Mouse (Mus musculus) layer of hippocampus, postnatal 36 days (tissue): ENCODE measurements around the gene C1ql3. TPM values are rescaled to one million over a fixed set of nuclear protein-coding genes. Genes with fewer than 3 reads are reported as not detected.

Experiments used
- DNase-seq, 2 experiments: peaks; one replicate each; pipeline ENCODE4 v3.0.0; 2022
- total RNA-seq, 2 experiments: library from RNA; stranded (reverse); gene quantifications; 2 replicates each; pipeline ENCODE4 v1.2.3; 2021

The C1ql3 gene
- 100 to 1,000 TPM; 163 to 194 TPM for total RNA-seq

GRCm38 (mm10) chr2:13011472-13011871 lies at the start of gene C1ql3:
Gene C1ql3 (minus strand): TSS chr2:13011806.
- DNase-seq: peak; percentile 87 to 89

DNA sequence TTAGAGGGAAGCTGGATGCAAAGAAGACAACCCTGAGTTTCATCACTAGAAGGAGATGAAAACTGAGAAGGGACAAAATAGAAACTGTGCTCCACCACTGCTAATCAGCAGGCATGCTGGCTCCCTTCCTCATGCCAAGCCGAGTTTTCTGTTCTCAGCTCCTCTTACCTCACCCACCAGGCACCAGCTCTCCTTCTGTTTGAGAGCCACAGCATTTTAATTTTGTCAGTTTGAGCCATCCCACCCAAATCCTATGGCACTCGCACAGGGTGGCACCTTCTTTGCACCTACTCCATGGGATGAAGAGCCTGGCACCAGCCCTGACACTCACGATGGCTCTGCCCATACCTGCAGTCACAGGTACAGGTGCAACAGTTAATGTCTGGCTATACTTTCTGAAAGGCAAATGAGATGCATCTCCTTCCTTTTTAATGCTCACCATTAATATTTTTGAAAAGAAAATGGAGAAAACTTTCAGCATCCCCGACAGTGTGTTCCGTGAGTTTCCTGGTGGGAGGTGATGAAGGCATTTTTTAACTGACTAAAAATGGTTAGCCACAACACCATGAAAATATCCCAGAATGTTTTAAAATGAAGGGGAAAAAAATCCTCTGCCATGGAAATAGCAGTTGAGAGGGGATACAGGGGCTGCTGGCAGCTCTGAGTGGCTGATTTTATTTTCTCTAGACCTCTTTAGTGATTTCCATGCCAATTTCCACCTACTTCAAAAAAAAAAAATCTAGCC lies 49.0 kb upstream of the C1ql3 start:
- peak in 1 of 2 experiments; percentile 10 for DNase-seq

DNA sequence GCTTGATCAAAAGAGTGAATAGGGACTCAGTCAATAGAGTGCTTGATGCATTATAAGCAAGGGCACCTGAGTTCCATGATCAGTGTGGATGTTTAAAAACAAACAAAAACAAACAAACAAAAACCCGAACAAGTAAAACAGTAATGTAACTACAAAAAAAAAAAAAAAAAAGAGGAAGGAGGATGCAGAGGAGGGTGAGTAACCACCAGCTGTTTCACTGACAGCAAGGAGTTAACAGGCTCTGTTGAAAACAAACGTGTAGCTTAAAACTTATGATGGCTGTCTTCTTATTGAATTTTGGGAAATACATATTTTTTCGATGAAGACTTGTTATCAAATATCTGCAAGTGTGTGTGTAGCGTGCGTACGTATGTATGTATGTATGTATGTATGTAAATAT lies 37.0 kb upstream of the C1ql3 start:
- DNase-seq: no peak

DNA sequence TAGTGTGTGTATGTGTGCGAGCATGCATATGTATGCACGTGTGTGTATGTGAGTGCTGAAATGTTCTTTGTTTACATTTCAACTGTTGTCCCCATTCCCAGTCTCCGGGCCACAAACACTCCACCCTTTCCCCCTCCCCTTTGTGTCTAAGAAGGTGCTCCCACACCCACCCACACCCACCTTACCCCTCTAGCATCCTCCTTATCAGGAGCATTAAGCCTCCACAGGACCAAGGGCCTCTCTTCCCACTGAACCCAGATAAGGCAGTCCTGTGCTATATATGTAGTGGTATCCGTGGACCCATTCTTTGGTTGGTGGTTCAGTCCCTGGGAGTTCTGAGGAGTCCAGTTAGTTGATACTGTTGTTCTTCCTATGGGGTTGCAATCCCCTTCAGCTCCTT lies 32.9 kb upstream of the C1ql3 start:
- DNase-seq: no peak

- DNase-seq: no peak
Measured at GRCm38 (mm10) chr2:13039785-13040184, 28.2 kb upstream of the C1ql3 start.

DNA sequence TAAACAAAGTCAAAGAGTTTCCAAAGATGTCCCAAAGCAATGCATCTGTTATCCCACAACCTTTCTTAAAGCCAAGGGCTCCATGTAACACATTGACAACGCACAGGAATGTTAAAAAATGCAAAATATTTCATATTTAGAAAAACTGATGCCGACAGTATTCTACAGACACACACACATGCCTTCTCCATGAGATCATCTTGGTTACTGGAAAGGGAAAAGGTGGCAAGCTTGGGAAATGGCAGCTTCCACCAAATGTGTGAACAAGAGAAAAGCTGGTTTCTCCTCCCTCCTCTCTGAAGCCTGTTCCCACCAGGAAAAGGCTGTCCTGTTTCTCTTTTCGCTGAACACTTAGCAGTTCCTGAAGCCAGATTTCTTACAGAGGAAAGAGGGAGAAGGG lies 27.2 kb upstream of the C1ql3 start:
- no peak for DNase-seq

GRCm38 (mm10) chr2:13018861-13019260 lies 7.3 kb upstream of the C1ql3 start:
- no peak for DNase-seq

DNA sequence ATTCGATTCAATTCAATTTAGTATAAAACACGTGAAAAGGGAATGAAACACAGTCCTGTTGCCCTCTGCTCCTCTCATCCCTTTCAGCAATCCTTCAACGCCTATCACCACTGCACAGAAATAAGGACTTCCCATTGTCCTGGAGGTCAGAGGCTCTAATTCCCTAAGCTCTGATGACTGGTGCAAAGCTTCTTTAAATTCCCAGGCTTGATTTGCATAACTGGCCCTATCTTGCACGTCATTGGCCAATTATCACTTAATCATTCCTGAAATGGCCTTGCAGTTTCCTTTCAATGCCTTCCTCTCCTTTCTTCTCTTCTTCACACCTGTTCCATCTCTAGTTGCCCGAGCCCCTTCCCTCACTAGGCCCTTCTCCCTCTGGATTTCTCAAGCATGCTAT lies 6.8 kb upstream of the C1ql3 start:
- no peak for DNase-seq

DNA sequence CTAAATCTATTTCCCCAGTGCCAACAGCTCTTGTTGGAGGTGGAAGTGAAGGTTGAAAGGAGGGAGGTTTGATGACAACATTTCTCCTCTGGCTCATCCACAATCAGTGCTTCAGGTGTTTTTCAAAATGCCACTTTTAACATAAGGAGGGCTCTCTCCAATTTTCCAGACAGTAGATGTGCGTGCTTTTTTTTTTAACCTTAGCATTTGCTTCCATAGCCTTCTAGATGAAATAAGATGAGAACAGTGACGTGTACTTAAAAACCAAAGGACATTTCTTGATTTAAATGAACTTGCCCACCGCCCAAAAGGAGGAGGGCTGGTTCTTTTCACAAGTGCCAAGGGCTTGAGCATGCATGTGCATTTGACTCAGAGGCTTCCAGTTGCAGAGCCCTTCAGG lies 367 bp upstream of the C1ql3 start:
- no peak for DNase-seq

GRCm38 (mm10) chr2:13010460-13011341 lies 905 bp downstream of the C1ql3 start:
- peak; percentile 50 to 52 for DNase-seq

- peak in 1 of 2 experiments; percentile 21 for DNase-seq
Measured at GRCm38 (mm10) chr2:13010030-13010459, 1.6 kb downstream of the C1ql3 start.

- peak in 1 of 2 experiments; percentile 27 for DNase-seq
Measured at GRCm38 (mm10) chr2:13009261-13009972, 2.2 kb downstream of the C1ql3 start.

DNA sequence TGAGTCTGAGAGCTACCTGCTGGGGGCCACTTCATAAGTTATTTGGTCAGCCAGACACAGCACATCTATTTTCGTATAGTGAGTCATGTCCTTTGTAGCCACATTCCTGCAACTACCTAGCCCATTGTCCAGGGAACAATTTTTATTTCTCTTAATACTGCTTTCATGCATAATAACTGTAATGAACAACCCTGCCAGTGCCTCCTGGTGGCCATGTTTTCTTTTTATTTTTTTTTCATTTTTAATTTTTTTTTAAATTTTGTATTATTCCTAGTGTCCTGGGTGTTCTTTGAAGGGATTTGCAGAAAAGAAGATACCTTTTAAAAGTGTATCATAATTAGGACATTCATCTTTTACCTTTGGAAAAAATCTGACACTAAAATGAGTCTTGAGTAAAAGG lies 3.2 kb downstream of the C1ql3 start:
- DNase-seq: no peak

DNA sequence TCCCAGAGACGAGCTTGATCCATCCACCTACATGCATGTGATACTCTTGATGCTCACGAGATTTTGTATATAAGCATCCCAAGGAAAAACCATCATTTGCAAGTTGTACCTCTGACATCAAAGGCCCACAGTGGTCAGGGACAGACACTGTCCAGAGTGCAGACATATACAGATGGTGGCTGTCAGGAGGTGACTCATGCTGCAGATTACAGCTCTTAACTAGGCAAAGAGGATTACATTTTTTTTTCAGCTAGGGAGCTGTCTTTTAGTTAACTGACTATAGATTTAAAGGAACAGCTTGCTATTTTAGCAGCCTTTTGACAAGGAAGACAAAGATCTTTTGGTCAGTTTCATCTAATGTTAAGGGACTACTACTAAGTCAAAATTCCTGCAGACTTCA lies 11.6 kb downstream of the C1ql3 start:
- DNase-seq: no peak

- DNase-seq: no peak
Measured at GRCm38 (mm10) chr2:12984901-12985732, 26.5 kb downstream of the C1ql3 start.

GRCm38 (mm10) chr2:12978771-12979170 lies 32.8 kb downstream of the C1ql3 start:
- no peak for DNase-seq

DNA sequence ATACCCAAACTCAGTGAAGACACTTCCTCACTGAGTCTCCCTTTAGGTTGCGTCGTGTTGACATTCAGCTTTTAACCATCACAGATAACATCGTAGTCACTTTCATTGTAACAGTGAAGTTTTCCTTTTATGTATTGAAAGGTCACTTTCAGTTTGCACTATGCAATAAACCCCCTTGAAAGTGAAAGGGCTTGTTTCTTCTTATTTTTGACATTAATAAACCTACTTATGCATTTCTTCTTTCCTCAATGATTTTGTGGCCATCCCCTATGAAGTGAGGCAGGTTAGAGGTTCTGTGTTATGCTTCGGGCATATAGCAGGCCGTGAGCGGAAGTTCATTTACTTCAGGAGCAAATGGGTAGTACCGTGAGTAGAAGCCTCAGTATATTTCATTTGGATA lies 34.2 kb downstream of the C1ql3 start:
- DNase-seq: no peak

GRCm38 (mm10) chr2:12973752-12974151 lies 37.9 kb downstream of the C1ql3 start:
- DNase-seq: no peak

- DNase-seq: peak in 1 of 2 experiments; percentile 8
Measured at GRCm38 (mm10) chr2:12970049-12970724, 41.4 kb downstream of the C1ql3 start.

DNA sequence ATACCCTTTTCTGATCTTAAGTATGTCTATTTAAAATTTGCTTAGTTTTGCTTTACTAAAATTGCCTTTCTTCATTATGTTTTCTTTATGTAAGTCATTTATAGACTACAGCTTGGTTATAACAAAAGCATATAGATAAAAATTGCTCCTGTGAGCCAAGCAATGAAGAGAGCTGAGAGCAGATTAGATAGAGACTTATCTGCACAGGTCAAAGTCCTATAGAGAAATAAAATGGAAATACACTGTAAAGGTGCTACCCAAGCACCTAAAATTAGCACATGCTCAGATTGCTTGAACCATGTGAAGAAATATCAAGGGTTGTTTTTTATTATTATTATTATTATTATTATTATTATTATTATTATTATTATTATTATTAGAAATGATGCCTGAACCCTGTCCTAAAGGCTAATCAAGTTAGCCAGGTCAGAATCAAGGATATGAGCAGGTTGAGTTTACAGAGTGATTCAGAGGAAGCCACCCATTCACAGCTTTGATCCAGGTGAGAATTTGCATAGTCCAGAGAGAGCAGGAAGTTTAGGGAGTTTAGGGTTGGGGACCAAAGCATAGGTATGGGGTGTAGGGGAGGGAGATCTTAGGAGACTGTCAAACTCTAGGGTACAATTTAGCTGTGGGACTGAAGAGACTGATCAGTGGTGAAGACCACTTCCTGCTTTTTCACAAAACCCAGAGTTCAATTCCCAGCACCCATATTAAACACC lies 54.7 kb downstream of the C1ql3 start:
- no peak for DNase-seq
